9 mouse cellular contexts compared by ENCODE assay signal in the genomic region with DNA sequence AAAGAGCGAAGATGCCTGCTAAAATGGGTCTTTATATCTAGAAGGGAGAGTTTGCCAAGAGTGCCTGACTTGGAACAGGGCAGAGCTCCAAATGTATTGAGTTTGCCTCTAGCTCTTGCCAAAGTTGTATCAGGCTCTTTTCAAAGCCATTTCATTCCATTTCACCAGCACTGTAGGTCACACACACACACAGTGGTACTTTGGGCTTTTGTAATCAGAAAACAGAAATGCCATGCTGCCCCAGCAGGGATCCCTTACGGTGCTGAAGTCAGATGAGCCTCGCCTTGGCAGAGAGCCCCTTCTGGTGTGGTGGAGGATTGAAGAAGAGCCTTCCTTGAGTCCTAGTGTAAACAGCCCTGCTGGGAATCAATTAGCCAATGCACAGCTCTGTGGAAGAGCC. TPM values are rescaled to one million over a fixed set of nuclear protein-coding genes. Genes with fewer than 3 reads are reported as not detected.
DNase-seq lines count a peak whose midpoint lies in the region; ATAC-seq and TF ChIP-seq lines count a peak whose summit lies in the region.
"Had no signal": no experiment of that assay in that cellular context is flagged by ENCODE, and none has a peak within 500 bp of the region (broad histone marks: within the 10 kb centered on the region; RNA-seq: fewer than 3 reads in every experiment).

No protein-coding gene starts in this region.

- H3K27ac ChIP-seq in lung, postnatal 0 days (ENCODE audit: low read length): no peak overlapping the region
- H3K27ac ChIP-seq: forebrain, embryonic 13.5 days had no signal

- TF ChIP-seq POLR2A in brain, embryonic 14.5 days (IDR thresholded peaks at IDR 0.05; ENCODE audit: borderline replicate concordance, extremely low read depth, insufficient read depth, insufficient read length, poor library complexity, severe bottlenecking): no peak

- H3K27me3 ChIP-seq in lung, postnatal 0 days (replicated peaks; ENCODE audit: insufficient read depth, low read length): no peaks in the 10 kb centered on the region
- H3K27me3 ChIP-seq: forebrain, embryonic 13.5 days had no signal

- no peak for TF ChIP-seq EP300 in lung, postnatal 0 days (IDR thresholded peaks at IDR 0.05)

- TF ChIP-seq CTCF in brain, embryonic 14.5 days (IDR thresholded peaks at IDR 0.05; ENCODE audit: borderline replicate concordance, extremely low read depth, insufficient read depth, insufficient read length): no peak
- no peak for TF ChIP-seq CTCF in lung, postnatal 0 days (IDR thresholded peaks at IDR 0.05)

- no peak overlapping the region for H3K4me3 ChIP-seq in lung, postnatal 0 days (ENCODE audit: low read depth, low read length)
- H3K4me3 ChIP-seq: forebrain, embryonic 13.5 days had no signal

- intact Hi-C loops in gastrocnemius, postnatal 14 days (cut with DNase I; ENCODE audit: low total_unique reads): no loop called here

- DNase-seq in left cerebral cortex, adult 18-20 months (ENCODE audit: low spot score in 2 of 2): peak; percentile 3 to 9
- DNase-seq in left cerebral cortex, adult 11 months (ENCODE audit: low spot score): no peak
- DNase-seq in brain, embryonic 14.5 days (ENCODE audit: low read depth): peak; percentile 82
- peak; percentile 10 for DNase-seq in gastrocnemius, postnatal 14 days
- DNase-seq in right cerebral cortex, postnatal 10 days (ENCODE audit: low spot score in 2 of 2): peak; percentile 45 to 54
- DNase-seq in lung, postnatal 0 days (ENCODE audit: low spot score): no peak
- DNase-seq in thymus, postnatal 0 days (ENCODE audit: low spot score): no peak
- no peak for DNase-seq in T-cell, adult 2 months (ENCODE audit: low spot score)

- H3K36me3 ChIP-seq in lung, postnatal 0 days (ENCODE audit: insufficient read depth, low read length): no peaks in the 10 kb centered on the region

- ATAC-seq in lung, postnatal 0 days: no peak
- ATAC-seq: forebrain, embryonic 13.5 days had no signal

- H3K4me1 ChIP-seq in lung, postnatal 0 days (ENCODE audit: insufficient read depth, low read depth, low read length): no peaks in the 10 kb centered on the region
- H3K4me1 ChIP-seq: forebrain, embryonic 13.5 days had no signal

- H3K9me3 ChIP-seq in lung, postnatal 0 days (ENCODE audit: low read length): no peaks in the 10 kb centered on the region
- H3K9me3 ChIP-seq: forebrain, embryonic 13.5 days had no signal

- no peak overlapping the region for H3K4me2 ChIP-seq in lung, postnatal 0 days (replicated peaks; ENCODE audit: low read depth, low read length)
- H3K4me2 ChIP-seq: forebrain, embryonic 13.5 days had no signal

- WGBS in lung, postnatal 0 days: 40% methylated on average over 3 of the region's 3 CpGs

- no peak overlapping the region for H3K9ac ChIP-seq in lung, postnatal 0 days (replicated peaks; ENCODE audit: low read depth)
- H3K9ac ChIP-seq: forebrain, embryonic 13.5 days had no signal

RNA-seq across cellular contexts. Expression of gene Usp9x, which starts 32.1 kb away (rescaled TPM):
- 100 to 1,000 TPM; 233 to 252 TPM for total RNA-seq in left cerebral cortex, adult 18-20 months (2021)
- polyA plus RNA-seq in brain, embryonic 14.5 days (2012; rRNA removed): 46.0 and 74.4 TPM in 2 replicates
- 100 to 1,000 TPM; 122 to 125 TPM for total RNA-seq in gastrocnemius, postnatal 14 days (2021)
- 21.0 and 21.2 TPM in 2 replicates for polyA plus RNA-seq in lung, postnatal 0 days (2015; fragmentation: Nextera tagmentation; extraction: Ambion mirVana)
- 19.8 and 21.4 TPM in 2 replicates for polyA plus RNA-seq in thymus, postnatal 0 days (2015; fragmentation: Nextera tagmentation; extraction: Ambion mirVana)

Comparison
In these comparisons a context has a peak if more than half of its experiments do, and no peak if none do; other contexts are left out.
1. DNase-seq: peak in left cerebral cortex, adult 18-20 months (2 of 2), brain, embryonic 14.5 days (single experiment), gastrocnemius, postnatal 14 days (single experiment) and right cerebral cortex, postnatal 10 days (2 of 2); none in left cerebral cortex, adult 11 months (single experiment), lung, postnatal 0 days (single experiment), thymus, postnatal 0 days (single experiment) and T-cell, adult 2 months (single experiment).